Mouse (Mus musculus): ENCODE measurements at regions not wholly inside any gene's neighbourhood (a gene's known extent, or its start where the extent isn't known, plus 50 kb on each side); places are given as distances from the start of the nearest gene placed in this dataset.

GRCm38 (mm10) chr13:34576392-34576791 is 76.9 kb downstream of the Pxdc1 start:
- no peak for DNase-seq

- no peak for DNase-seq
These were observed 77.3 kb downstream of the Pxdc1 start for GRCm38 (mm10) chr13:34575997-34576314.

- no peak for DNase-seq
These were observed 77.9 kb downstream of the Pxdc1 start for GRCm38 (mm10) chr13:34575179-34575996.

GRCm38 (mm10) chr13:34569312-34569711 is 84.0 kb downstream of the Pxdc1 start:
- DNase-seq, result no peak

GRCm38 (mm10) chr13:34566687-34567086 is 86.6 kb downstream of the Pxdc1 start:
- no peak for DNase-seq

- DNase-seq, result no peak
These were observed 103.0 kb downstream of the Pxdc1 start for GRCm38 (mm10) chr13:34550130-34550884.

GRCm38 (mm10) chr13:34540646-34541045 is 112.6 kb downstream of the Pxdc1 start:
- no peak for DNase-seq

- no peak for DNase-seq
These were observed 119.4 kb downstream of the Pxdc1 start for GRCm38 (mm10) chr13:34533896-34534295.

- DNase-seq, result no peak
These were observed 142.0 kb downstream of the Pxdc1 start for GRCm38 (mm10) chr13:34511332-34511731.

GRCm38 (mm10) chr13:34507224-34507623 is 146.1 kb downstream of the Pxdc1 start:
- no peak for DNase-seq

- no peak for DNase-seq
These were observed 147.4 kb downstream of the Pxdc1 start for GRCm38 (mm10) chr13:34505861-34506260.

GRCm38 (mm10) chr13:34504879-34505278 is 148.4 kb downstream of the Pxdc1 start:
- DNase-seq, result no peak

GRCm38 (mm10) chr13:34498910-34499309 is 153.9 kb upstream of the Slc22a23 start:
- no peak for DNase-seq

- no peak for DNase-seq
These were observed 152.7 kb upstream of the Slc22a23 start for GRCm38 (mm10) chr13:34497667-34498066.

- DNase-seq, result no peak
These were observed 139.8 kb upstream of the Slc22a23 start for GRCm38 (mm10) chr13:34484831-34485230.

GRCm38 (mm10) chr13:34481461-34481860 is 136.5 kb upstream of the Slc22a23 start:
- DNase-seq, result no peak

- DNase-seq, result no peak
These were observed 125.4 kb upstream of the Slc22a23 start for GRCm38 (mm10) chr13:34470410-34470809.

- DNase-seq, result no peak
These were observed 124.6 kb upstream of the Slc22a23 start for GRCm38 (mm10) chr13:34469568-34469967.

GRCm38 (mm10) chr13:34468132-34468748 is 123.3 kb upstream of the Slc22a23 start:
- no peak for DNase-seq

GRCm38 (mm10) chr13:34465862-34466430 is 121.0 kb upstream of the Slc22a23 start:
- DNase-seq, result no peak

- DNase-seq, result no peak
These were observed 120.5 kb upstream of the Slc22a23 start for GRCm38 (mm10) chr13:34465456-34465855.

- DNase-seq, result no peak
These were observed 119.2 kb upstream of the Slc22a23 start for GRCm38 (mm10) chr13:34464221-34464620.
